Mouse (Mus musculus): ENCODE data around the gene Slc16a4. TPM values are rescaled to one million over a fixed set of nuclear protein-coding genes. Genes with fewer than 3 reads are reported as not detected.

Gene Slc16a4
- polyA plus RNA-seq (2014; fragmentation: Nextera tagmentation; extraction: Ambion mirVana) = 2.3 and 3.1 TPM in 2 replicates

DNA sequence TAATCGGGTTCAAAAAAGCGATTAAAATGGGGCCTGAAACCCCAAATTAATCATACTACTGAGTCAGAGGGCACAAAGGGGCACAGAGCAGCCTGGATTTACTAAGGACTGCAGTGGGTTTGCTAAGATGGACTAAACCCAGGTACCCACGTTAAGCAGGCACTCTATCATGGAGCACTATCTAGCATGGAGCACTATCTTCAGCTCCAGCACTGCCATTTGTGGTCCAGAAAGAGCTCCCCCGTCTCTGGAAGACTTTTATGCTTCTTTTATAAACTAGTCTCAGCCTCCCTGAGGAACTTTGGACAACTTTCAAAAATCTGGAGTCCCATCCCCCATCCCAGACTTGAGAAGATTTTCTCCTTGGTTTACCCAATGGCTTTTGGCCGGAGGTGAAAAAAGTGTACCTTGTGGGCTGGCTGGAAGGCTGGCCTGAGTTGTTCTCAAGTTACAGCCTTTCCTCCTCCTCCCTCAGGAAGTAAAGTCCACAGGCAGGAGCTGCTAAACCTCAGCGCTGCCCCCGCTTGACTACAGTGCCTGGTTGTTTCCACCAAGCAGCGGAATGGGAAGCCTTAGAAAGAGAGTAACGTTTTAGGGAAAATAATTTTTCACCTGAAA is at the start of gene Slc16a4:
Gene Slc16a4, plus strand, starts transcription at position 467 of the 618 bp plus-strand sequence.
- H3K9me3 ChIP-seq (ENCODE audit: control insufficient read depth, low read length) = no peaks in the 10 kb centered on the region
- no peak within 1 kb of the TSS for H3K9ac ChIP-seq (ENCODE audit: low read length)
- no peaks in the 10 kb centered on the region for H3K27me3 ChIP-seq (ENCODE audit: control insufficient read depth, insufficient read depth, low read length)
- H3K4me3 ChIP-seq (ENCODE audit: control insufficient read depth in 1 of 2, insufficient read depth in 1 of 2, low read depth in 1 of 2, low read length in 2 of 2) = no peak within 1 kb of the TSS
- peak within 1 kb of the TSS; percentile 32 to 55; a peak in 1 of 4 replicates for H3K27ac ChIP-seq (replicated peaks in 1 of 2; ENCODE audit: control insufficient read depth in 1 of 2, insufficient read depth in 1 of 2, low read depth in 2 of 2, low read length in 2 of 2)
- H3K36me3 ChIP-seq (ENCODE audit: control insufficient read depth, insufficient read depth, low read length) = no peaks in the 10 kb centered on the region
- 27% methylated on average over 9 of the region's 9 CpGs for WGBS
- peaks cover 0 to 5% of the 10 kb centered on the region in 2 experiments; a peak in 2 of 4 replicates for H3K4me1 ChIP-seq (ENCODE audit: control insufficient read depth in 2 of 2, insufficient read depth in 2 of 2, low read length in 2 of 2)
- peak within 1 kb of the TSS; percentile 18; the same call in 1 of the 2 replicates for H3K4me2 ChIP-seq (ENCODE audit: low read length)
- peak; percentile 26; the same call in 1 of the 2 replicates for ATAC-seq (ENCODE audit: insufficient number of reproducible peaks, insufficient read depth, low FRiP score, low read depth)

DNA sequence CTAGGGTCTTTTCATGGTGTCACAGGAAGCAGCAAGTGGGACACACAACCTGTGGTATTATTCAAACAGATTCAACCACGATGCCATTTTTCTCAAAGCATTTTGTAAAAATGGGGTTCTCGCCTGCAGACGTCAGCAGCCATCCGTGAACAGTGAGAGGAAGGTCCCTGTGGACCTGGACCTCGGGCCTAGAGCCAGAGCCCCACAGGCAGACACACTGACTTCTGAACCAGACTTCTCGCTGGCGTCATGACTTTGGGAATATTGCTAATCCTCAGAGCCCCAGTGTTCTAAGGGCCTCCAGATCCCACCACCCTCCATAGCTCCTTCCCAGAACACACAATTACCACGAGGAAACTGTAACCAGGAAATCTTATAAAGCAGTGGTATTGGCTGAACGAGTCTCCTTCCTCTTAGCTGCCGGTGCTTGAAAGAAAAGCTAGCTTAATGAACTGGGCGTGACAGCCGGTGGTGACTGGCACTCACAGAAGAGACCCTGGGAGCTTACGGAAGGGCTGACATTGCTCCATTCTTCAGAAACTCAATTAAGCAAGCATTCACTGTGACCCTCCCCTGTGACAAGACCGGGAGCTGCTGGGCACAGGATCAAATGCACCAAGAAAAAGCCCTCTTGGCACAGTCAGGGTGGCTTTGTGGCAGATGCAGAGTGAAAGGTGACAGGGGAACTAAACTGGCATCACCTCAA is 49.5 kb upstream of the Slc16a4 start:
- 54% methylated on average over 14 of the region's 14 CpGs for WGBS

DNA sequence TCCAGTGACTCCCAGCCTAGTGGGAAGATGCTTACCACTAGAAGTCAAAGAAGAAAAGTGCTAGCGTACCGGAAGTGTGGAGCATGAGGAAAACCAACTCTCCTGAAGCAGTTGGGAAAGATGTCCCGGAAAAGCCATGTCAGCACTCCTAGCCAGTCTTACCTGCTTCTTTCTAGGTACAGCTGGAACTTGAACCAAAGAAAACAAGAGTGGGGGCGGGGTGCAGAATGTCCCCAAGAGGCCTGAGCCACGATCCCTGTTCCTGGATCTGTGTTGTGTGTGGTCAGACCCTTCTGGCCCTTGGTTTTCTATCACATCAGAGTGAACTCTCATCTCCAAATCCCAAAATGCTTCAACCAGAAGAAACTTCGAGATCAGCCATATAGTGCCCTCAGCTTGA is 44.2 kb upstream of the Slc16a4 start:
- no peak overlapping the region for H3K9ac ChIP-seq (ENCODE audit: low read length)
- no peaks in the 10 kb centered on the region for H3K9me3 ChIP-seq (ENCODE audit: control insufficient read depth, low read length)
- H3K27me3 ChIP-seq (ENCODE audit: control insufficient read depth, insufficient read depth, low read length) = no peaks in the 10 kb centered on the region
- no peak for ATAC-seq (ENCODE audit: insufficient number of reproducible peaks, insufficient read depth, low FRiP score, low read depth)
- H3K36me3 ChIP-seq (ENCODE audit: control insufficient read depth, insufficient read depth, low read length) = no peaks in the 10 kb centered on the region
- H3K27ac ChIP-seq (replicated peaks in 1 of 2; ENCODE audit: control insufficient read depth in 1 of 2, insufficient read depth in 1 of 2, low read depth in 2 of 2, low read length in 2 of 2) = no peak overlapping the region
- 80% methylated on average over 6 of the region's 6 CpGs for WGBS
- H3K4me2 ChIP-seq (ENCODE audit: low read length) = no peak overlapping the region
- no peaks in the 10 kb centered on the region for H3K4me1 ChIP-seq (ENCODE audit: control insufficient read depth in 2 of 2, insufficient read depth in 2 of 2, low read length in 2 of 2)
- no peak overlapping the region for H3K4me3 ChIP-seq (ENCODE audit: control insufficient read depth in 1 of 2, insufficient read depth in 1 of 2, low read depth in 1 of 2, low read length in 2 of 2)

More for the DNA sequence above, 49.5 kb upstream of the Slc16a4 start:
- no peaks in the 10 kb centered on the region for H3K9me3 ChIP-seq (ENCODE audit: control insufficient read depth, low read length)
- H3K4me1 ChIP-seq (ENCODE audit: control insufficient read depth in 2 of 2, insufficient read depth in 2 of 2, low read length in 2 of 2) = no peaks in the 10 kb centered on the region
- no peaks in the 10 kb centered on the region for H3K36me3 ChIP-seq (ENCODE audit: control insufficient read depth, insufficient read depth, low read length)
- ATAC-seq (ENCODE audit: insufficient number of reproducible peaks, insufficient read depth, low FRiP score, low read depth) = no peak
- H3K9ac ChIP-seq (ENCODE audit: low read length) = no peak overlapping the region
- no peak overlapping the region for H3K4me2 ChIP-seq (ENCODE audit: low read length)
- H3K27ac ChIP-seq (replicated peaks in 1 of 2; ENCODE audit: control insufficient read depth in 1 of 2, insufficient read depth in 1 of 2, low read depth in 2 of 2, low read length in 2 of 2) = no peak overlapping the region
- no peak overlapping the region for H3K4me3 ChIP-seq (ENCODE audit: control insufficient read depth in 1 of 2, insufficient read depth in 1 of 2, low read depth in 1 of 2, low read length in 2 of 2)
- H3K27me3 ChIP-seq (ENCODE audit: control insufficient read depth, insufficient read depth, low read length) = no peaks in the 10 kb centered on the region

DNA sequence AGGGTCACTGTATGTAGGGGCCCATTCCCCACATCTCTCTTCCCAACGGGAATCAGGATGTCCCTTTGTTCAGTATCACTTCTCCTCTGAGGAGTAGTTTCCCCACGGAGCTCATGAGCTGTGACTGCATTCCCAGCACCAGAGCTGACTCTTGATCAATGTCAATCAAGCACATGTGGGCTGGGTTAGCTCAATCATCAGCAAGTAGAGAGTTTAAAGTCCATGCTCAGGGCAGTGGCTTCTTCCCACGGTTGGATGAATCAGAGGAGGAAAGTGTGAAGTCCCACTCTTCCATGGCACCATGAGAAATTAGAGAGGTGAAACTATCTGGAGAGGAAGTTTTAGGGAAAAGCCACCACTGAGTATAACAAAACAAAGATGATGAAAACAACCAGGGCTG is 42.0 kb upstream of the Slc16a4 start:
- no peak for ATAC-seq (ENCODE audit: insufficient number of reproducible peaks, insufficient read depth, low FRiP score, low read depth)
- no peaks in the 10 kb centered on the region for H3K27me3 ChIP-seq (ENCODE audit: control insufficient read depth, insufficient read depth, low read length)
- no peaks in the 10 kb centered on the region for H3K9me3 ChIP-seq (ENCODE audit: control insufficient read depth, low read length)
- no peak overlapping the region for H3K27ac ChIP-seq (replicated peaks in 1 of 2; ENCODE audit: control insufficient read depth in 1 of 2, insufficient read depth in 1 of 2, low read depth in 2 of 2, low read length in 2 of 2)
- H3K4me3 ChIP-seq (ENCODE audit: control insufficient read depth in 1 of 2, insufficient read depth in 1 of 2, low read depth in 1 of 2, low read length in 2 of 2) = no peak overlapping the region
- 34% methylated on average over 3 of the region's 3 CpGs for WGBS
- H3K4me2 ChIP-seq (ENCODE audit: low read length) = no peak overlapping the region
- no peaks in the 10 kb centered on the region for H3K36me3 ChIP-seq (ENCODE audit: control insufficient read depth, insufficient read depth, low read length)
- H3K4me1 ChIP-seq (ENCODE audit: control insufficient read depth in 2 of 2, insufficient read depth in 2 of 2, low read length in 2 of 2) = no peaks in the 10 kb centered on the region
- no peak overlapping the region for H3K9ac ChIP-seq (ENCODE audit: low read length)

- Histone ChIP-seq H3K36me3 (ENCODE audit: control insufficient read depth, insufficient read depth, low read length) (no peaks in the 10 kb centered on the region), H3K9me3 (ENCODE audit: control insufficient read depth, low read length) (no peaks in the 10 kb centered on the region), H3K27me3 (ENCODE audit: control insufficient read depth, insufficient read depth, low read length) (no peaks in the 10 kb centered on the region), H3K27ac (replicated peaks in 1 of 2; ENCODE audit: control insufficient read depth in 1 of 2, insufficient read depth in 1 of 2, low read depth in 2 of 2, low read length in 2 of 2) (no peak overlapping the region), H3K4me3 (ENCODE audit: control insufficient read depth in 1 of 2, insufficient read depth in 1 of 2, low read depth in 1 of 2, low read length in 2 of 2) (no peak overlapping the region), H3K4me1 (ENCODE audit: control insufficient read depth in 2 of 2, insufficient read depth in 2 of 2, low read length in 2 of 2) (no peaks in the 10 kb centered on the region), H3K4me2 (ENCODE audit: low read length) (no peak overlapping the region), H3K9ac (ENCODE audit: low read length) (no peak overlapping the region)
- no peak for ATAC-seq (ENCODE audit: insufficient number of reproducible peaks, insufficient read depth, low FRiP score, low read depth)
- WGBS = 4% methylated on average over 2 of the region's 2 CpGs
These were observed 40.7 kb upstream of the Slc16a4 start for GRCm38 (mm10) chr3:107250320-107250719.

DNA sequence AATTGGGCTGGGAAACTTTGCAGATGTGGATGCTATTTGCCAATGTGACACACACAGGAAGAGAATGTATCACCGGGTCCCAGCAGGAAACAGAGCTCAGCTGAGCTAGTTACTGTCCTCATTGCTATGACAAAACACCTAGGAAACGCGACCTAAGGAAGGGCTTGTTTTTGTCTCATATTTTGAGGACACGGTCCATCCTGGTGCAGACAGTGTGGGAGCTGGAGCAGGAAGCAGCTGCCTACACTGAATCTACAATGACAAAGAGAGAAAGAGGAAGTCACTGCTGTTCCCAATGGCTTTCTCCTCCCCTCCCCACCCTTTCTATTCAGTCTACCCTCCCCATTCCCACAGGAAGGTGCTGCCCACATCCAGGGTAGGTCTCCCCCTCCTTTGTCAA is 39.0 kb upstream of the Slc16a4 start:
- no peak overlapping the region for H3K4me2 ChIP-seq (ENCODE audit: low read length)
- no peaks in the 10 kb centered on the region for H3K36me3 ChIP-seq (ENCODE audit: control insufficient read depth, insufficient read depth, low read length)
- no peak overlapping the region for H3K9ac ChIP-seq (ENCODE audit: low read length)
- H3K9me3 ChIP-seq (ENCODE audit: control insufficient read depth, low read length) = no peaks in the 10 kb centered on the region
- peak overlapping the region in 1 of 2 experiments; percentile 17; a peak in 1 of 4 replicates for H3K27ac ChIP-seq (replicated peaks in 1 of 2; ENCODE audit: control insufficient read depth in 1 of 2, insufficient read depth in 1 of 2, low read depth in 2 of 2, low read length in 2 of 2)
- H3K27me3 ChIP-seq (ENCODE audit: control insufficient read depth, insufficient read depth, low read length) = no peaks in the 10 kb centered on the region
- 46% methylated on average over 4 of the region's 4 CpGs for WGBS
- H3K4me1 ChIP-seq (ENCODE audit: control insufficient read depth in 2 of 2, insufficient read depth in 2 of 2, low read length in 2 of 2) = no peaks in the 10 kb centered on the region
- ATAC-seq (ENCODE audit: insufficient number of reproducible peaks, insufficient read depth, low FRiP score, low read depth) = peak; percentile 47; the same call in 1 of the 2 replicates
- no peak overlapping the region for H3K4me3 ChIP-seq (ENCODE audit: control insufficient read depth in 1 of 2, insufficient read depth in 1 of 2, low read depth in 1 of 2, low read length in 2 of 2)

GRCm38 (mm10) chr3:107253925-107254324 is 37.1 kb upstream of the Slc16a4 start:
- 70% methylated on average over 5 of the region's 5 CpGs for WGBS
- Histone ChIP-seq H3K9me3 (ENCODE audit: control insufficient read depth, low read length) (no peaks in the 10 kb centered on the region), H3K36me3 (ENCODE audit: control insufficient read depth, insufficient read depth, low read length) (no peaks in the 10 kb centered on the region), H3K4me1 (ENCODE audit: control insufficient read depth in 2 of 2, insufficient read depth in 2 of 2, low read length in 2 of 2) (no peaks in the 10 kb centered on the region), H3K27me3 (ENCODE audit: control insufficient read depth, insufficient read depth, low read length) (no peaks in the 10 kb centered on the region), H3K4me3 (ENCODE audit: control insufficient read depth in 1 of 2, insufficient read depth in 1 of 2, low read depth in 1 of 2, low read length in 2 of 2) (no peak overlapping the region), H3K4me2 (ENCODE audit: low read length) (no peak overlapping the region), H3K27ac (replicated peaks in 1 of 2; ENCODE audit: control insufficient read depth in 1 of 2, insufficient read depth in 1 of 2, low read depth in 2 of 2, low read length in 2 of 2) (no peak overlapping the region), H3K9ac (ENCODE audit: low read length) (no peak overlapping the region)
- ATAC-seq (ENCODE audit: insufficient number of reproducible peaks, insufficient read depth, low FRiP score, low read depth) = no peak

Measured in heart, embryonic 14.5 days (tissue).